Mouse (Mus musculus) CH12.LX (cell line): ENCODE data around the gene Igfbp3. TPM values are rescaled to one million over a fixed set of nuclear protein-coding genes. Genes with fewer than 3 reads are reported as not detected.

Source experiments
- DNase-seq: peaks from one replicate; pipeline ENCODE4 v3.0.0-alpha.2; 2013; ENCODE audit errors: extremely low read depth
- H3K27ac ChIP-seq: 2 replicates; pipeline ENCODE4 v1.5.1; 2012; ENCODE audit warnings: low read depth, mild to moderate bottlenecking, control low read depth, moderate library complexity; ENCODE audit not compliant: insufficient read depth
- H3K27me3 ChIP-seq: replicated peaks from 2 replicates; pipeline ENCODE3; 2012; ENCODE audit warnings: inconsistent platforms
- H3K36me3 ChIP-seq, 2 experiments: replicated peaks in 1 of 2; 2 replicates each; pipeline versions ENCODE3 to v1.6.1; 2012; ENCODE audit warnings: inconsistent platforms in 1 of 2, low read length in 1 of 2, mild to moderate bottlenecking in 1 of 2, mixed read lengths in 1 of 2, moderate library complexity in 1 of 2; ENCODE audit not compliant: control insufficient read depth in 1 of 2, insufficient read depth in 1 of 2
- H3K4me1 ChIP-seq, 2 experiments: 2 replicates each; pipeline ENCODE4 v1.6.1; 2012; ENCODE audit warnings: inconsistent platforms in 1 of 2, moderate library complexity in 1 of 2; ENCODE audit not compliant: insufficient read depth in 2 of 2, control insufficient read depth in 1 of 2
- H3K4me2 ChIP-seq: 2 replicates; pipeline ENCODE4 v1.6.1; 2012; ENCODE audit warnings: low read depth, mild to moderate bottlenecking, control low read depth; ENCODE audit not compliant: poor library complexity, insufficient read depth, severe bottlenecking
- H3K4me3 ChIP-seq, 3 experiments: fragments of 150-350 bp in 1 of 3; sonication (generic) in 1 of 3; replicated peaks in 1 of 3; 2 replicates each; pipeline versions ENCODE3 to v1.5.1; 2011 to 2012; ENCODE audit warnings: low read depth in 2 of 3, low read length in 2 of 3, mild to moderate bottlenecking in 2 of 3, moderate library complexity in 2 of 3, control low read depth in 1 of 3, improper control_type of control experiment in 1 of 3, inconsistent platforms in 1 of 3, mixed read lengths in 1 of 3; ENCODE audit not compliant: poor library complexity in 1 of 3
- H3K79me2 ChIP-seq: replicated peaks from 2 replicates; pipeline ENCODE4 v1.6.1; 2012; ENCODE audit warnings: mild to moderate bottlenecking, moderate library complexity; ENCODE audit not compliant: control insufficient read depth, poor library complexity, insufficient read depth, severe bottlenecking; ENCODE audit errors: extremely low read depth
- H3K9ac ChIP-seq: 2 replicates; pipeline ENCODE4 v1.6.1; 2012; ENCODE audit warnings: low read depth, mild to moderate bottlenecking, control low read depth, moderate library complexity; ENCODE audit not compliant: insufficient read depth
- H3K9me3 ChIP-seq: replicated peaks from 2 replicates; pipeline ENCODE3; 2012; ENCODE audit warnings: low read length, inconsistent platforms, mixed read lengths
- E2F4 ChIP-seq: IDR thresholded peaks from 2 replicates; pipeline ENCODE4 v1.6.1; 2011; ENCODE audit warnings: low read depth, low read length, improper control_type of control experiment; ENCODE audit not compliant: insufficient replicate concordance
- ELF1 ChIP-seq: IDR thresholded peaks from 2 replicates; pipeline ENCODE4 v1.6.1; 2014; ENCODE audit warnings: low read depth, mild to moderate bottlenecking, inconsistent platforms, low read length, improper control_type of control experiment
- EP300 ChIP-seq: IDR thresholded peaks from 2 replicates; pipeline ENCODE4 v1.6.1; 2011; ENCODE audit warnings: low read length, improper control_type of control experiment
- ETS1 ChIP-seq: conservative IDR thresholded peaks from 2 replicates; pipeline ENCODE4 v1.6.1; 2012; ENCODE audit warnings: low read depth, mild to moderate bottlenecking, inconsistent platforms, low read length, improper control_type of control experiment, moderate library complexity
- HCFC1 ChIP-seq: IDR thresholded peaks from 2 replicates; pipeline ENCODE4 v1.6.1; 2012; ENCODE audit warnings: low read depth, mild to moderate bottlenecking, inconsistent platforms, low read length, improper control_type of control experiment
- JUND ChIP-seq: conservative IDR thresholded peaks from 2 replicates; pipeline ENCODE4 v1.6.1; 2011; ENCODE audit warnings: low read depth, low read length, improper control_type of control experiment
- MEF2A ChIP-seq: IDR thresholded peaks from 2 replicates; pipeline ENCODE4 v1.6.1; 2014; ENCODE audit warnings: low read depth, mild to moderate bottlenecking, inconsistent platforms, low read length, improper control_type of control experiment, borderline replicate concordance
- MXI1 ChIP-seq: IDR thresholded peaks from 2 replicates; pipeline ENCODE4 v1.6.1; 2011; ENCODE audit warnings: mild to moderate bottlenecking, low read depth, low read length, improper control_type of control experiment
- MYC ChIP-seq: IDR thresholded peaks from 2 replicates; pipeline ENCODE4 v1.6.1; 2011; ENCODE audit warnings: low read depth, mild to moderate bottlenecking, improper control_type of control experiment, low read length
- NELFE ChIP-seq: IDR thresholded peaks from 2 replicates; pipeline ENCODE4 v1.6.1; 2011; ENCODE audit warnings: low read depth, low read length, improper control_type of control experiment
- RAD21 ChIP-seq: IDR thresholded peaks from 2 replicates; pipeline ENCODE4 v1.6.1; 2011; ENCODE audit warnings: low read depth, mild to moderate bottlenecking, low read length, improper control_type of control experiment, moderate library complexity
- RCOR1 ChIP-seq: conservative IDR thresholded peaks from 2 replicates; pipeline ENCODE4 v1.6.1; 2012; ENCODE audit warnings: low read depth, mild to moderate bottlenecking, inconsistent platforms, low read length, improper control_type of control experiment
- SMC3 ChIP-seq: IDR thresholded peaks from 2 replicates; pipeline ENCODE4 v1.6.1; 2011; ENCODE audit warnings: low read depth, low read length, improper control_type of control experiment
- TBP ChIP-seq: conservative IDR thresholded peaks from 2 replicates; pipeline ENCODE4 v1.6.1; 2011; ENCODE audit warnings: low read depth, low read length, improper control_type of control experiment
- USF1 ChIP-seq: IDR thresholded peaks from 2 replicates; pipeline ENCODE4 v1.6.1; 2014; ENCODE audit warnings: low read depth, mild to moderate bottlenecking, inconsistent platforms, low read length, improper control_type of control experiment
- ZKSCAN1 ChIP-seq: IDR thresholded peaks from 2 replicates; pipeline ENCODE4 v1.6.1; 2012; ENCODE audit warnings: low read depth, inconsistent platforms, low read length, improper control_type of control experiment, borderline replicate concordance
- ZNF384 ChIP-seq: IDR thresholded peaks from 2 replicates; pipeline ENCODE4 v1.6.1; 2012; ENCODE audit warnings: low read depth, low read length, improper control_type of control experiment, inconsistent platforms
- dilution Hi-C: fragments of 300-500 bp; cut with MboI; formaldehyde crosslinking; loops from 2 replicates; pipeline ENCODE4 v1.14.3; 2020; ENCODE audit warnings: low sequenced_read_pairs; ENCODE audit not compliant: extremely low pct_unique_long_range_greater_than_20kb, extremely low pct_ligation_motif_present
- in situ Hi-C: fragments of 300-500 bp; cut with MboI; formaldehyde crosslinking; loops from 3 replicates; pipeline ENCODE4 v1.14.3; 2019; ENCODE audit warnings: low sequenced_read_pairs, low pct_ligation_motif_present, low pct_unique_long_range_greater_than_20kb, mixed read lengths
- polyA plus RNA-seq: library from polyadenylated mRNA; unstranded; fragments of >175 nt; gene quantifications from 2 replicates; pipeline ENCODE4 v1.2.1, GENCODE M21; 2012; ENCODE audit warnings: low read depth; ENCODE audit not compliant: insufficient read length
- total RNA-seq, 2 experiments: library from RNA; depleted of rRNA; stranded (reverse); fragments of 300-350 nt in 1 of 2; fragments of >200 nt in 1 of 2; gene quantifications; 2 replicates each; pipeline ENCODE4 v1.2.3; 2012 to 2014

The Igfbp3 gene
- not detected in 2 replicates for total RNA-seq (2012; rRNA removed)
- not detected in 2 replicates for total RNA-seq (2014; rRNA removed)
- polyA plus RNA-seq: not detected in 2 replicates

GRCm38 (mm10) chr11:7213501-7214341, at the start of gene Igfbp3:
Igfbp3 (minus strand) TSS chr11:7213923.
- dilution Hi-C loops: no loop called here
- no peaks in the 10 kb centered on the region for H3K36me3 ChIP-seq
- peaks cover 46% of the 10 kb centered on the region for H3K9me3 ChIP-seq
- TF ChIP-seq MXI1 (no peak), HCFC1 (no peak), ZKSCAN1 (no peak), RAD21 (no peak), MEF2A (no peak), MYC (no peak)
- TF ChIP-seq, all 38 proteins: peak for 0
- DNase-seq: no peak
- Histone ChIP-seq H3K79me2 (no peaks in the 10 kb centered on the region), H3K4me2 (no peak within 1 kb of the TSS), H3K4me3 (no peak within 1 kb of the TSS), H3K4me1 (no peaks in the 10 kb centered on the region), H3K27ac (no peak within 1 kb of the TSS), H3K9ac (no peak within 1 kb of the TSS), H3K27me3 (no peaks in the 10 kb centered on the region)
- in situ Hi-C loops: loop anchor here (25.0 kb wide), 1 partner anchor 1024 kb away; no protein-coding TSS in a partner anchor

- Histone ChIP-seq H3K27ac (no peak overlapping the region), H3K79me2 (no peaks in the 10 kb centered on the region), H3K4me3 (no peak overlapping the region), H3K27me3 (peaks cover 7% of the 10 kb centered on the region), H3K9ac (no peak overlapping the region), H3K4me2 (no peak overlapping the region), H3K36me3 (no peaks in the 10 kb centered on the region), H3K4me1 (no peaks in the 10 kb centered on the region), H3K9me3 (peaks cover 21% of the 10 kb centered on the region)
- no peak for TF ChIP-seq RCOR1
- no peak for TF ChIP-seq HCFC1
- no peak for TF ChIP-seq USF1
- dilution Hi-C loops (no loop called here), in situ Hi-C loops (no loop called here)
- no peak for DNase-seq
Measured at GRCm38 (mm10) chr11:7250870-7251269, 37.1 kb upstream of the Igfbp3 start.

- Histone ChIP-seq H3K27me3 (peaks cover 7% of the 10 kb centered on the region), H3K9ac (no peak overlapping the region), H3K4me2 (no peak overlapping the region), H3K9me3 (peaks cover 22% of the 10 kb centered on the region), H3K4me3 (no peak overlapping the region), H3K27ac (no peak overlapping the region), H3K4me1 (no peaks in the 10 kb centered on the region), H3K79me2 (no peaks in the 10 kb centered on the region), H3K36me3 (no peaks in the 10 kb centered on the region)
- TF ChIP-seq MYC: no peak
- no peak for TF ChIP-seq MXI1
- no peak for TF ChIP-seq SMC3
- TF ChIP-seq USF1: no peak
- no peak for TF ChIP-seq ZNF384
- TF ChIP-seq NELFE: no peak
- no peak for TF ChIP-seq TBP
- no peak for TF ChIP-seq E2F4
- no peak for TF ChIP-seq ZKSCAN1
- TF ChIP-seq EP300: no peak
- no peak for TF ChIP-seq ELF1
- TF ChIP-seq ETS1: no peak
- no peak for TF ChIP-seq JUND
- dilution Hi-C loops (no loop called here), in situ Hi-C loops (no loop called here)
- DNase-seq: no peak
Measured at GRCm38 (mm10) chr11:7250415-7250814, 36.7 kb upstream of the Igfbp3 start.
